Mouse (Mus musculus): ENCODE measurements at regions not wholly inside any gene's neighbourhood (a gene's known extent, or its start where the extent isn't known, plus 50 kb on each side); places are given as distances from the start of the nearest gene placed in this dataset.

- TF ChIP-seq CHD2 (IDR thresholded peaks at IDR 0.05; ENCODE audit: low read depth, low read length) (no peak), ZC3H11A (IDR thresholded peaks at IDR 0.05; ENCODE audit: borderline replicate concordance, low read depth, low read length) (no peak), ZNF384 (IDR thresholded peaks at IDR 0.05; ENCODE audit: low read depth, low read length) (no peak), HCFC1 (IDR thresholded peaks at IDR 0.05; ENCODE audit: borderline replicate concordance, insufficient read depth, low read length) (no peak)
Observed at GRCm38 (mm10) chr5:43088650-43089397, 144.1 kb upstream of the Cpeb2 start.

All from ES-E14 (cell line).